Mouse (Mus musculus): ENCODE results near the gene Tmem14c. TPM values are rescaled to one million over a fixed set of nuclear protein-coding genes. Genes with fewer than 3 reads are reported as not detected.

Tmem14c gene
- total RNA-seq, 2 experiments from 2014 or later, result 68.4 to 75.3 TPM

Other genes starting within 250 kb of the Tmem14c start
- gene Gcnt2, start 156.5 kb upstream of the Tmem14c start, total RNA-seq (2021), result 1 to 10 TPM; 6.4 to 6.5 TPM
- gene Pak1ip1, start 15.3 kb upstream of the Tmem14c start, total RNA-seq (2021), result 10 to 100 TPM; 22.7 to 25.7 TPM
- gene Mak, start 63.4 kb downstream of the Tmem14c start, total RNA-seq (2021), result not detected
- gene Gcm2, start 94.7 kb downstream of the Tmem14c start, total RNA-seq (2021), result not detected
- not detected for gene Sycp2l, start 98.0 kb downstream of the Tmem14c start, total RNA-seq (2021)
- gene Elovl2, start 204.1 kb downstream of the Tmem14c start, total RNA-seq (2021), result under 1 TPM in 1 of 2 experiments, not detected in 1; 0.05 TPM
- gene Smim13, start 233.6 kb downstream of the Tmem14c start, total RNA-seq (2021), result 10 to 100 TPM; 36.6 to 37.9 TPM

Data from gastrocnemius, postnatal 36 days (tissue).